Mouse (Mus musculus): ENCODE data around the gene Ppip5k2. TPM values are rescaled to one million over a fixed set of nuclear protein-coding genes. Genes with fewer than 3 reads are reported as not detected.

Ppip5k2 gene
- polyA plus RNA-seq, 1 experiment: 4.6 TPM

- no peak overlapping the region for H3K27ac ChIP-seq (ENCODE audit: insufficient read depth, low read depth, low read length)
- H3K4me1 ChIP-seq (ENCODE audit: control insufficient read depth, insufficient read depth, insufficient read length, low read length): peaks cover 5% of the 10 kb centered on the region; the same call in 1 of the 2 replicates
- H3K4me3 ChIP-seq (ENCODE audit: low read depth, low read length): no peak overlapping the region
- no peaks in the 10 kb centered on the region for H3K27me3 ChIP-seq (ENCODE audit: control insufficient read depth, insufficient read depth, low read length)
- H3K36me3 ChIP-seq (ENCODE audit: control insufficient read depth, insufficient read depth, low read length): peaks cover 2% of the 10 kb centered on the region; the same call in 1 of the 2 replicates
- TF ChIP-seq POLR2A (IDR thresholded peaks at IDR 0.05; ENCODE audit: low read depth, low read length): no peak
- TF ChIP-seq CTCF (IDR thresholded peaks at IDR 0.05; ENCODE audit: extremely low read depth, insufficient read length, insufficient replicate concordance, low read depth, low read length): no peak
- WGBS: 29% methylated on average over 2 of the region's 2 CpGs
These were observed 113.0 kb downstream of the Ppip5k2 start for GRCm38 (mm10) chr1:97657201-97657600.

Other genes starting within 250 kb of the Ppip5k2 start
- 24.9 and 49.4 TPM in 2 replicates for gene D1Ertd622e, start 108.3 kb downstream of the Ppip5k2 start, polyA plus RNA-seq (2012; rRNA removed)
- 0.38 and 0.94 TPM in 2 replicates for gene Gin1, start 239 bp downstream of the Ppip5k2 start, polyA plus RNA-seq (2012; rRNA removed)